Mouse (Mus musculus): ENCODE data around the gene 9630041A04Rik.

DNA sequence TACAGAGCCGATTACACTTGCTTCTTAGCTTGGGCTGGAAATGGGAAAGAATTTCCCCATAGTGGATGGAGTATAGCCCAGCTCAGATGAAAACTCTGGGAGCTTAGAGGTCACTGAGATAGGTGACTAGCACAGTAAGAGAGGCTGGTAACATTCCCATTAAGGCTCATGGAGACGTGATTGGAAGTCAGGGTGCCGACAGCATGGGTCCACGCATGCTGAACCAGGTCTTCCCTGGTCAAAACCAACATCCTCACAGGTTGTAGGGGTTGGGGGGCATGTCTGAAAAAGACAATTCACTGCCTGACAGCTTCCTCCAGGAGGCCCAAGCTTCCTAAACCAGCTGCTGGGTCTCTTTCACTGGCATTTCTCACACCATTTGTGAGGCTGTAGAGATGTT, 47.9 kb downstream of the 9630041A04Rik start:
- no peak for TF ChIP-seq CTCF (IDR thresholded peaks at IDR 0.05; ENCODE audit: borderline replicate concordance, insufficient read depth, low read length)
- TF ChIP-seq POLR2A (IDR thresholded peaks at IDR 0.05; ENCODE audit: low read depth, low read length) = no peak
